Mouse (Mus musculus) olfactory bulb, adult 2 months (tissue): ENCODE measurements around the gene Fndc3b. TPM values are rescaled to one million over a fixed set of nuclear protein-coding genes. Genes with fewer than 3 reads are reported as not detected.

Source experiments
- H3K27ac ChIP-seq: fragments of 200-500 bp; 2 replicates; pipeline ENCODE4 v1.5.1; 2012; ENCODE audit warnings: low read depth, low read length; ENCODE audit not compliant: insufficient read depth
- H3K4me1 ChIP-seq: fragments of 200-500 bp; 2 replicates; pipeline ENCODE4 v1.6.1; 2012; ENCODE audit warnings: low read length; ENCODE audit not compliant: control insufficient read depth, insufficient read depth
- H3K4me3 ChIP-seq: fragments of 200-500 bp; 2 replicates; pipeline ENCODE4 v1.5.1; 2012; ENCODE audit warnings: mild to moderate bottlenecking, low read depth, low read length, moderate library complexity; ENCODE audit not compliant: insufficient read depth
- CTCF ChIP-seq: fragments of 200-500 bp; IDR thresholded peaks from 2 replicates; pipeline ENCODE4 v1.5.1; 2012; ENCODE audit warnings: low read depth, mild to moderate bottlenecking, low read length, moderate library complexity; ENCODE audit not compliant: insufficient read depth
- POLR2A ChIP-seq: fragments of 200-500 bp; IDR thresholded peaks from 2 replicates; pipeline ENCODE4 v1.6.1; 2012; ENCODE audit warnings: mild to moderate bottlenecking, low read depth, low read length, moderate library complexity; ENCODE audit not compliant: insufficient read depth
- WGBS: fragments of 180-500 bp; shearing (Covaris S2); methylation state at CpG from one replicate; pipeline ENCODE4 v1.1.7; 2018; 5-methylcytosine and 5-hydroxymethylcytosine counted together
- polyA plus RNA-seq: library from polyadenylated mRNA; stranded (reverse); fragments of >200 nt; gene quantifications from 2 replicates; pipeline ENCODE4 v1.2.4, GENCODE M21; 2012; ENCODE audit warnings: low replicate concordance; ENCODE audit not compliant: missing spikeins, insufficient read depth, insufficient read length

Gene Fndc3b
- polyA plus RNA-seq, 1 experiment, result not detected

DNA sequence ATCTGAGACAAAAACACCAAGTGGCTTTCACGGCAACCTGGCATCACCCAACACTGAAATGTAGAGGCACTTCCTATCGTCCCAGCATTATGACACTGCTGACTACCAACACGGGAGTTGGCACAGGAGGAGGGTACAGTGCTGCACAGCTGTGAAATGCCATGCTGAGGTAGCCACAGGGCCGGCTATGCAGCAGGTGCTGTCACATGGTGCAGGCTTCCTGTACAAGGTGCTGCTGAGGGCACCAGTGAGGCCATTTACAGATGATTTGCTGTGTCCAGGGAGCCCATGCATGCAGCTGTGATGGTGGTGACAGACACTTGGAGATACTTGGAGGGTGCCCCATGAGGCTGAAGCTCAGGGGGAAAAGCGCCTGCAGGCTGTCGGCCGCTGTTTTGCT is 249.2 kb downstream of the Fndc3b start:
- WGBS, result 80% methylated on average over 7 of the region's 7 CpGs
- TF ChIP-seq CTCF, result no peak
- no peak for TF ChIP-seq POLR2A
- Histone ChIP-seq H3K4me3 (no peak overlapping the region), H3K4me1 (peaks cover 18% of the 10 kb centered on the region), H3K27ac (no peak overlapping the region)

DNA sequence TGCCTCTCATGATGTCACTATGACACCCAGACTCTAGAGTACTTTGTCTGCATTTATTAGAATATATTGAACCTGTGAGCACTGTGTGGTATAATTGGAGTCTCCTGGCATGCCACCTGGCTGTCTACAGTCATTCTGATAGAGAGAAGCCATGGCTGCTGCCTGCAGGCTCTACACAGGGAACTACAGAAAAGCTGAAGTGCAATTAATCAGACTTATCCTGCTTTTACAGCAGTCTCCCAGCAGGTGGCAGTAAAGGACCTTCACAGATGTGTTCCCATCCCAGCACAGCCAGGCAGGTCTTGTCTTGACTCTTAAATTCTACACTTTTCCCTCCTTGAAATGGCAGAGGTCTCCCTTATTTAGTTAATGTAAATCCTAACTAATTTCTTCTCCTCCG is 250.1 kb downstream of the Fndc3b start:
- Histone ChIP-seq H3K27ac (no peak overlapping the region), H3K4me1 (peaks cover 18% of the 10 kb centered on the region), H3K4me3 (no peak overlapping the region)
- no peak for TF ChIP-seq CTCF
- no peak for TF ChIP-seq POLR2A
- 34% methylated on average over 1 of the region's 1 CpGs for WGBS

DNA sequence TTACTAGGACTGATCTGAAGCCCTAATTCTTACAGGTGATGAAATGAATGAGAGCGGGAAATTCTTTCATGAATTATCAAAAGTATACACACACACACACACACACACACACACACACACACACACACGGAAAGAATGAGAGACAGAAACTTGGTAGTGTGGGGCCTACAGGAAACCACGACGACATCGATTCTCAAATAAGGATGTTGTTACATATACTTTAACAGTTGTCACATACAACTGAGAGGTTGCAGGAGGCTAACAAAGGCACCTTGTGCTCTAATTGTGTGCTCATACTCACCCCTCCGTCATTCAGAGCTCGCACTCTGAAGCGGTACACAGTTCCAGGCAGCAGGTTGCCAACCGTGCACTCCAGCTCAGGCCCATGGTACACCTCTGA is 252.7 kb downstream of the Fndc3b start:
- TF ChIP-seq POLR2A (no peak), CTCF (no peak)
- 81% methylated on average over 9 of the region's 9 CpGs for WGBS

DNA sequence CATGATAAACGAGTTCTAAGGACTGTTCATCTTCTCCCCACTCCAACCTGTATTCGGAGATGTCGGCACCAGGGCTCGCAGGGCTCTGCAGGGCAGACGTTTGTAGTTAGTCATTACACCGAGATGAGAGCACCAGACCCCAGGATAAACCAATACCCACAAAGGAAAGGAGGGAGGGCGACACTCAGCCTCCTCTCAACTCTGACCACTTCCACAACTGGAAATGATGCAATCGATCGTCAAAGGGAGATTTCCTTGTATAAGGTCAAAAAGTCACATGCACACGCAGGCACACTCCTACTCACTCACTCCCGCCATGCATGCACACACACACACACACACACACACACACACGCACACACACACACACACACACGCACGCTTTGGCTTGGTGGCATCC is 254.6 kb downstream of the Fndc3b start:
- TF ChIP-seq CTCF, result no peak
- no peak for TF ChIP-seq POLR2A
- Histone ChIP-seq H3K4me3 (no peak overlapping the region), H3K27ac (no peak overlapping the region), H3K4me1 (peaks cover 1% of the 10 kb centered on the region; the same call in 1 of the 2 replicates)
- WGBS, result 93% methylated on average over 14 of the region's 14 CpGs

More for the DNA sequence above, 252.7 kb downstream of the Fndc3b start:
- Histone ChIP-seq H3K27ac (no peak overlapping the region), H3K4me3 (no peak overlapping the region), H3K4me1 (peaks cover 16% of the 10 kb centered on the region)

DNA sequence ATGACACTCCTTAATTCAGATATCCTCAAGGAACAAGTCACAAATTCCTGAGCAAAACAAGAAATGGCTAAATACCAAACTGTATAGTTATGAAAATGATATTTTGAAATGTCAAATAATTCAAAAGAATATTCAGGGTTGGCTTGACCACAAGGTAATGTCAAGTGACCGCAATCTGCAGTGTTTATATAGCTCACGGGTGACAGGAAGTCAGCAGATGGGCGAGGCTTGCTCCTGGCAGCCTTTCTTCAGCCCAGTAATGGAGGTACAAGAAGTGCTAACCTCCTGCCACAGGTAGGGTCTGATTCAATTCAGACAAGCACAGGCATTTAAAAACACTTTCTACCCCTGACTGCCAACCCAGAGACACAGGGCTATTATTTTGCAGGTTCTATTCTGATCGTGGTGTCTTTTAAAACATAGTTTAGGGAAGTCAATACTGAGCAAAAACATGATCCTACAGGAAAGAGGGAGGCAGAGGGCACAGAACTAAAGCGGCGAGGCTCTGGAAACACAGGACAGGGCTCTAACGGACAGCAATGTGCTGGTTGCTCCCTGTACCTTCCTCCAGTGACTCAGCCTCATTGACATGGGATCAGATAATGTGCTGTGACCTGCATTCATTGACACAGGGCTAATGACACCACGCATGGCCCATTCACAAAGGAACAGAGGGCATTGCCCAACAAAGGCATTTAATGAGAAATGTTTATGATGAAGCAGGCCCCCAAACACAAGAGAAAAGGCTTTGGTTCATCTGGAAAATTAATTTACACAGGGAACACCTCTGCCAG is 256.5 kb downstream of the Fndc3b start:
- H3K27ac ChIP-seq, result no peak overlapping the region
- no peak for TF ChIP-seq CTCF
- no peak for TF ChIP-seq POLR2A
- no peak overlapping the region for H3K4me3 ChIP-seq
- 87% methylated on average over 8 of the region's 8 CpGs for WGBS
- no peaks in the 10 kb centered on the region for H3K4me1 ChIP-seq

DNA sequence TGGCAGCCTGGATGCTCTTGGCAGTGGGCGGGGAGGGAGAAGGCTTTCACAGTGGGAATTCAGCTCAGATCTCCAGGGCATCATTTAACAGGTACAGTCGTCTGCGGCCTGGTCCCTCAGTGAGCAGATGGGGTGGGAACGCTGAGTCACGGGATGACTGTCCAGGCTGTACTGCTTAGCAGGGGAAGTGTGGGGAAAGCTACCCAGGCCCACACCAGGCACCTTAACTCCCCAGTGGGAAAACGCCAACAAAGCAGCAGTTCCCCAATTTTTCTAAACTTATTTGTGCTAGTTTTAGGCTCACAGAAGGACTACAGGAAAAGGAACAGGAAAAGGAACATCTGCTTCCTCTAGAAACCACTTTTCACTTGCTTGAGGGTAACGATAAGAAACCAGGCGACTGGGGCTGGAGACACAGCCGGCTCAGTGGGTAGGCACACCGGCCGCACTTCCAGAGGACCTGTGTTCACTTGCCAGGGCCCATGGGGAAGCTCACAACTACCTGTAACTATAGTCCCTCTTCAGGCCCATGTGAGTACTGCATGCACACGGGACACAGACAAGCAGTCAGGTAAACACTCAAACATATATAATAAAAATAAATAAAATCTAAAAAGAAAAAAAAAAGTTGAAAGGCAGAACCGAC is 257.5 kb downstream of the Fndc3b start:
- 83% methylated on average over 13 of the region's 13 CpGs for WGBS

DNA sequence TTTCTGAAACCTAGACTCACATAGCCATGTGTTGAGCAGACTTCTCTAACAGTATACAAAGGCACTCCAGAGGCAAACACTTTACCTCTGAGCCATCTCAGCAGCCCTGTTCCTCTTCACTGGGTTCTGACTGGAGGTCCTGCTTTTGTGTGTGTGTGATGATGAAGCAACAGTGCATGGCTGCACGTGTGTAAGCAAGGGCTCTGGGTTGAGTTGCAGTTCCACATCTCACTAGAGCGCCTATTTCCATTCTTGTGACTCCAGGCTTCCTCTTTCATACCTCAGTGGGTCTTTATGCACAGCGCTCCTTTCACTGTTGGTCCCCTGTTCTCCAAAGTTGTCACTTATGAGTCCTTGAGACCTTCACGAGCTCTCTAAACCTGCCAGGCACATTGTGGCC is 261.7 kb downstream of the Fndc3b start:
- WGBS, result 87% methylated on average over 4 of the region's 4 CpGs
- Histone ChIP-seq H3K27ac (no peak overlapping the region), H3K4me3 (no peak overlapping the region), H3K4me1 (peaks cover 6% of the 10 kb centered on the region)
- no peak for TF ChIP-seq POLR2A
- TF ChIP-seq CTCF, result no peak

More for the DNA sequence above, 257.5 kb downstream of the Fndc3b start:
- no peak overlapping the region for H3K27ac ChIP-seq
- no peak overlapping the region for H3K4me3 ChIP-seq
- H3K4me1 ChIP-seq, result no peaks in the 10 kb centered on the region
- TF ChIP-seq CTCF (no peak), POLR2A (no peak)

DNA sequence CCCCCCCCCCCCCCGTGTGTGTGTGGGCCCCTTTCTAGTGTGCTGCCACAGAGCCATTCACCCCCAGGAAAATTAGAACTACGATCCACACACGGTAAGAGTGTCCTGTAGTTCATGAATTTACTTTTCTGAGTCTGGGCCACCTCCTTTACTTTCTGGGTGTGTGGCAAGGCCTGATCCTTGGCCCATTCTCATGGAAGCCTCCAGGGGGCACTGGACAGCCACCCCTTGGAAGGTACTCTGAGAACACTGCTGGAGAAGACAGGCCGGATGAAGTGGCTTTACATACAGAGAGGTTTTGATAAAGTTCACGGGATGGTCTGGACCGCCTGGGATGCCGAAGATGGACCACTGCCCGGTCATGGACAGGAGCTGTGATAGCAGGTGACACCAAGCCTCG is 262.7 kb downstream of the Fndc3b start:
- no peak overlapping the region for H3K27ac ChIP-seq
- H3K4me1 ChIP-seq, result peaks cover 6% of the 10 kb centered on the region
- TF ChIP-seq POLR2A, result no peak
- no peak; the same call in 1 of the 2 replicates for TF ChIP-seq CTCF
- WGBS, result 85% methylated on average over 9 of the region's 9 CpGs
- H3K4me3 ChIP-seq, result no peak overlapping the region

DNA sequence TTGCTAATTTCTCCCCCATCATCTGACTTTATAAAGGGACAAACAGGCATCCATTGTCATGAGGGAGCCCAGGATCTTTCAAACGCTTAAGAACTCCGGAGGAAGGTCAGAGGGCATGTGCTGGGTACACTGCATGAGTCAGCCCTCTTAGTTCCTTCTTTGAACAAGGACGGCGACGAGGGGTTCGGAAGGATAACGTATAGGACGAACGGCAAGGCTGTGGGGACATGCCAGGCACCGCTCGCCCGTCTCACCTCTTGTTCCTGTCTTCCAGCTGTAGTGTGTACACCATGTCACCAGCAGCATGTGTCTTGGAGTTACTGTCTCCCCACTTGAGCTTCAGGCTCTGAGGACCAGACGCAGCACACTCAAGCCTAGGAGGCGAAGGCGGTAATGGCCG is 271.4 kb downstream of the Fndc3b start:
- no peak overlapping the region for H3K4me3 ChIP-seq
- H3K27ac ChIP-seq, result no peak overlapping the region
- 83% methylated on average over 16 of the region's 16 CpGs for WGBS
- no peaks in the 10 kb centered on the region for H3K4me1 ChIP-seq
- TF ChIP-seq CTCF, result no peak
- no peak for TF ChIP-seq POLR2A
